Mouse (Mus musculus) ovary, postnatal 36 days (tissue): ENCODE data around the gene Srpk3.
A peak's percentile ranks its signal among the peaks of the same experiment; 100 is the strongest.
"Not testable (repeated sequence)": the region's sequence is repeated elsewhere in the genome, so short reads cannot be mapped to it uniquely, and the experiment has no call there.

Experiments
- DNase-seq: peaks from one replicate; pipeline ENCODE4 v3.0.0; 2022; ENCODE audit warnings: low spot score, mixed read lengths

The Srpk3 gene

GRCm38 (mm10) chrX:73774168-73774760 lies at the start of gene Srpk3:
TSS of gene Srpk3 (plus strand) at chrX:73774405.
- DNase-seq = no peak

- DNase-seq = no peak
Observed at GRCm38 (mm10) chrX:73730908-73731307, 43.3 kb upstream of the Srpk3 start.

- DNase-seq = no peak
Observed at GRCm38 (mm10) chrX:73738155-73738554, 36.0 kb upstream of the Srpk3 start.

GRCm38 (mm10) chrX:73739151-73739550 lies 35.1 kb upstream of the Srpk3 start:
- DNase-seq = no peak

GRCm38 (mm10) chrX:73739841-73740240 lies 34.4 kb upstream of the Srpk3 start:
- DNase-seq = not testable (repeated sequence)

- DNase-seq = no peak
Observed at GRCm38 (mm10) chrX:73744774-73745481, 29.3 kb upstream of the Srpk3 start.

- DNase-seq = no peak
Observed at GRCm38 (mm10) chrX:73748977-73749376, 25.2 kb upstream of the Srpk3 start.

- no peak for DNase-seq
Observed at GRCm38 (mm10) chrX:73756334-73757140, 17.7 kb upstream of the Srpk3 start, which contains the start of gene Plxnb3. TSS of gene Plxnb3 (plus strand) at chrX:73757090.

- DNase-seq = no peak
Observed at GRCm38 (mm10) chrX:73758611-73759290, 15.5 kb upstream of the Srpk3 start.

- no peak for DNase-seq
Observed at GRCm38 (mm10) chrX:73765311-73765710, 8.9 kb upstream of the Srpk3 start.

- no peak for DNase-seq
Observed at GRCm38 (mm10) chrX:73767267-73767666, 6.9 kb upstream of the Srpk3 start.

GRCm38 (mm10) chrX:73774802-73775483 lies 738 bp downstream of the Srpk3 start:
- DNase-seq = no peak

- no peak for DNase-seq
Observed at GRCm38 (mm10) chrX:73782227-73782626, 8.0 kb downstream of the Srpk3 start.

- DNase-seq = no peak
Observed at GRCm38 (mm10) chrX:73785666-73786065, 11.5 kb downstream of the Srpk3 start.

- DNase-seq = peak; percentile 86
Observed at GRCm38 (mm10) chrX:73786364-73787224, 12.4 kb downstream of the Srpk3 start, which contains the start of the genes Idh3g and Ssr4. TSS of gene Idh3g (minus strand) at chrX:73786897. TSS of gene Ssr4 (plus strand) at chrX:73787028.

GRCm38 (mm10) chrX:73787225-73787558 lies 13.0 kb downstream of the Srpk3 start:
- no peak for DNase-seq

- no peak for DNase-seq
Observed at GRCm38 (mm10) chrX:73788501-73788900, 14.3 kb downstream of the Srpk3 start.

- no peak for DNase-seq
Observed at GRCm38 (mm10) chrX:73793039-73793438, 18.8 kb downstream of the Srpk3 start.

GRCm38 (mm10) chrX:73793505-73793904 lies 19.3 kb downstream of the Srpk3 start:
- DNase-seq = no peak

GRCm38 (mm10) chrX:73797511-73797910 lies 23.3 kb downstream of the Srpk3 start:
- no peak for DNase-seq

GRCm38 (mm10) chrX:73798502-73798901 lies 24.3 kb downstream of the Srpk3 start:
- peak; percentile 70 for DNase-seq
